Mouse (Mus musculus): ENCODE data around the gene St5. TPM values are rescaled to one million over a fixed set of nuclear protein-coding genes. Genes with fewer than 3 reads are reported as not detected.
A peak's percentile ranks its signal among the peaks of the same experiment; 100 is the strongest.

Gene St5
- total and polyA plus RNA-seq, 3 experiments: 24.3 to 40.3 (median 28.4) TPM

- peak overlapping the region; percentile 45 for H3K27ac ChIP-seq
Measured at GRCm38 (mm10) chr7:109609565-109610345, 93.7 kb downstream of the St5 start.

DNA sequence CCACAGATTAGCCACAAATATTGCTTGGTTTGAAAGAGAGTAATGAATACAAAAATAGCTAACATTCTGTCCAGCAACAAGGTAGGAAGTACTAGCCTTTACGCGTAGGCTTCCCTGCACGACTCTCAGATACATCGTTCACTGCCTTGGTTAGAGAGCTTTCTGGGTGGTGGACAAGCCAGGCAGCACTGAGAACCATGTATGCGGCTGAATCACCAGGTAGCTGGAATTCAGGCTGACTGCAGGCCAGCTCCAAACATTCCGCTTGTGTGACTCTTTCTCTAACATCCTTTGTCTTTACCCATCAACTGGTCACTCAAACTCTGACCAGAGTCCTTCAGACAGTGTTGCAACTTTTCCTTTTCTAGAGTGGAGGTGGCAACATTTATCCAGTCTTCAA, 94.6 kb downstream of the St5 start:
- Histone ChIP-seq H3K4me3 (no peak overlapping the region), H3K79me2 (replicated peaks; ENCODE audit: control insufficient read depth, insufficient read depth, low read length) (peaks cover 14% of the 10 kb centered on the region), H3K4me1 (ENCODE audit: control insufficient read depth, insufficient read depth, low read length) (peaks cover 39% of the 10 kb centered on the region), H3K27me3 (ENCODE audit: control insufficient read depth, insufficient read depth, low read length) (no peaks in the 10 kb centered on the region), H3K27ac (peak overlapping the region; percentile 38; the same call in 1 of the 2 replicates), H3K36me3 (ENCODE audit: control insufficient read depth, insufficient read depth, low read length) (peaks cover 71% of the 10 kb centered on the region), H3K9ac (ENCODE audit: low read depth, low read length) (no peak overlapping the region)
- intact Hi-C loops (cut with DNase I): no loop called here
- 60% methylated on average over 6 of the region's 6 CpGs for WGBS
- TF ChIP-seq POLR2A (IDR thresholded peaks at IDR 0.05; ENCODE audit: insufficient read depth, low read depth, low read length): no peak
- TF ChIP-seq CTCF (IDR thresholded peaks at IDR 0.05): no peak
- no peak for TF ChIP-seq EP300 (IDR thresholded peaks at IDR 0.05; ENCODE audit: insufficient read depth, low read depth, low read length)
- no peak for DNase-seq

More at GRCm38 (mm10) chr7:109609565-109610345, 93.7 kb downstream of the St5 start:
- intact Hi-C loops (cut with DNase I): loop anchor here (5.0 to 10.0 kb wide), 2 partner anchors 32 to 165 kb away; no protein-coding TSS in a partner anchor
- H3K27me3 ChIP-seq (ENCODE audit: control insufficient read depth, insufficient read depth, low read length): no peaks in the 10 kb centered on the region
- WGBS: 67% methylated on average over 6 of the region's 6 CpGs
- H3K36me3 ChIP-seq (ENCODE audit: control insufficient read depth, insufficient read depth, low read length): peaks cover 65% of the 10 kb centered on the region
- H3K9ac ChIP-seq (ENCODE audit: low read depth, low read length): no peak overlapping the region
- TF ChIP-seq EP300 (IDR thresholded peaks at IDR 0.05; ENCODE audit: insufficient read depth, low read depth, low read length): no peak
- no peak for TF ChIP-seq POLR2A (IDR thresholded peaks at IDR 0.05; ENCODE audit: insufficient read depth, low read depth, low read length)
- no peak for TF ChIP-seq CTCF (IDR thresholded peaks at IDR 0.05)
- H3K79me2 ChIP-seq (replicated peaks; ENCODE audit: control insufficient read depth, insufficient read depth, low read length): peaks cover 12% of the 10 kb centered on the region
- H3K4me3 ChIP-seq: no peak overlapping the region
- no peak for DNase-seq
- peaks cover 38% of the 10 kb centered on the region for H3K4me1 ChIP-seq (ENCODE audit: control insufficient read depth, insufficient read depth, low read length)

- Histone ChIP-seq H3K36me3 (ENCODE audit: control insufficient read depth, insufficient read depth, low read length) (peaks cover 70% of the 10 kb centered on the region), H3K4me1 (ENCODE audit: control insufficient read depth, insufficient read depth, low read length) (peaks cover 35% of the 10 kb centered on the region), H3K27ac (peak overlapping the region; percentile 63)
Measured at GRCm38 (mm10) chr7:109606994-109607610, 96.3 kb downstream of the St5 start.

DNA sequence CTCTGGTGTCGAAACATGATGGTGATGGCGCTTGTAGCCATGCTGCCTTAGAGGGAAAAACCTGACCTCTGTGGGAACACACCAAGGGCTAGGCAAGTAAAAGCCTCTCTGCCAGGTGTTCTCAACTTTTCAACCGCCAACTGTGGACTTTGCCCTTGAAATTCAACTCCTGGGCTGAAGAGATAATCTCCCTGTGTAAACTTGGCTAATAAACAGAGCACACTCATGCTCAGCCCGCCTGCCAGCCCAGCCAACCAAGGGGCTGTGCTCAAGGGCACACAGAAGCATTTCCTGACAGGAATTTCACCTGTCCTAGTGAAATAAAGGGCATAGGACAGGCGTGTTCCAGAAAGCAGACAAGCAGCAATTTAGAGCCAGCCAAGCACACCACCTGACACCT, 100.8 kb downstream of the St5 start:
- DNase-seq: peak in 1 of 2 experiments; percentile 52
- peaks cover 70% of the 10 kb centered on the region for H3K36me3 ChIP-seq (ENCODE audit: control insufficient read depth, insufficient read depth, low read length)
- H3K4me1 ChIP-seq (ENCODE audit: control insufficient read depth, insufficient read depth, low read length): peaks cover 33% of the 10 kb centered on the region
- H3K79me2 ChIP-seq (replicated peaks; ENCODE audit: control insufficient read depth, insufficient read depth, low read length): peaks cover 15% of the 10 kb centered on the region
- TF ChIP-seq EP300 (IDR thresholded peaks at IDR 0.05; ENCODE audit: insufficient read depth, low read depth, low read length) (0 out of 2 replicates have a peak, but pooled peaks have one; percentile 21), POLR2A (IDR thresholded peaks at IDR 0.05; ENCODE audit: insufficient read depth, low read depth, low read length) (no peak)
- WGBS: 56% methylated on average over 5 of the region's 5 CpGs
- H3K27ac ChIP-seq: peak overlapping the region; percentile 73
- no peak overlapping the region for H3K9ac ChIP-seq (ENCODE audit: low read depth, low read length)
- no peak overlapping the region for H3K4me3 ChIP-seq
- no peaks in the 10 kb centered on the region for H3K27me3 ChIP-seq (ENCODE audit: control insufficient read depth, insufficient read depth, low read length)
- intact Hi-C loops (cut with DNase I): no loop called here

More at GRCm38 (mm10) chr7:109606994-109607610, 96.3 kb downstream of the St5 start:
- H3K9ac ChIP-seq (ENCODE audit: low read depth, low read length): no peak overlapping the region
- H3K4me3 ChIP-seq: no peak overlapping the region
- intact Hi-C loops (cut with DNase I): no loop called here
- peak in 1 of 2 experiments; percentile 36 for DNase-seq
- H3K27me3 ChIP-seq (ENCODE audit: control insufficient read depth, insufficient read depth, low read length): no peaks in the 10 kb centered on the region
- WGBS: 36% methylated on average over 7 of the region's 7 CpGs
- H3K79me2 ChIP-seq (replicated peaks; ENCODE audit: control insufficient read depth, insufficient read depth, low read length): peaks cover 15% of the 10 kb centered on the region
- TF ChIP-seq POLR2A (IDR thresholded peaks at IDR 0.05; ENCODE audit: insufficient read depth, low read depth, low read length) (no peak), CTCF (IDR thresholded peaks at IDR 0.05) (no peak), EP300 (IDR thresholded peaks at IDR 0.05; ENCODE audit: insufficient read depth, low read depth, low read length) (no peak)

- Histone ChIP-seq H3K27ac (peak overlapping the region; percentile 73), H3K36me3 (ENCODE audit: control insufficient read depth, insufficient read depth, low read length) (peaks cover 67% of the 10 kb centered on the region), H3K79me2 (replicated peaks; ENCODE audit: control insufficient read depth, insufficient read depth, low read length) (peaks cover 13% of the 10 kb centered on the region), H3K9ac (ENCODE audit: low read depth, low read length) (no peak overlapping the region), H3K27me3 (ENCODE audit: control insufficient read depth, insufficient read depth, low read length) (no peaks in the 10 kb centered on the region), H3K4me3 (no peak overlapping the region), H3K4me1 (ENCODE audit: control insufficient read depth, insufficient read depth, low read length) (peaks cover 32% of the 10 kb centered on the region)
- TF ChIP-seq CTCF (IDR thresholded peaks at IDR 0.05) (no peak), EP300 (IDR thresholded peaks at IDR 0.05; ENCODE audit: insufficient read depth, low read depth, low read length) (no peak), POLR2A (IDR thresholded peaks at IDR 0.05; ENCODE audit: insufficient read depth, low read depth, low read length) (no peak)
- no peak for DNase-seq
- intact Hi-C loops (cut with DNase I): no loop called here
Measured at GRCm38 (mm10) chr7:109602022-109602421, 101.4 kb downstream of the St5 start.

Measured in heart, adult 2 months (tissue).